Mouse (Mus musculus): ENCODE results near the gene Nr4a1.

- no peak for TF ChIP-seq GATA1 (IDR thresholded peaks at IDR 0.05; ENCODE audit: borderline replicate concordance, low read length)
- no peak for TF ChIP-seq FLI1 (IDR thresholded peaks at IDR 0.05; ENCODE audit: low read length)
Measured at GRCm38 (mm10) chr15:101234611-101235341, 19.3 kb upstream of the Nr4a1 start.
